Mouse (Mus musculus) layer of hippocampus, postnatal 36 days (tissue): ENCODE results near the gene Cdsn. TPM values are rescaled to one million over a fixed set of nuclear protein-coding genes. Genes with fewer than 3 reads are reported as not detected.

Experiments used
- DNase-seq, 2 experiments: peaks; one replicate each; pipeline ENCODE4 v3.0.0; 2022
- total RNA-seq, 2 experiments: library from RNA; stranded (reverse); gene quantifications; 2 replicates each; pipeline ENCODE4 v1.2.3; 2021

Cdsn gene
- total RNA-seq, 2 experiments from 2014 or later: 0.40 TPM; not detected in 1

GRCm38 (mm10) chr17:35571477-35571876, 19.5 kb downstream of the Cdsn start:
- DNase-seq: no peak

GRCm38 (mm10) chr17:35578211-35578610, 26.3 kb downstream of the Cdsn start:
- peak; percentile 40 to 57 for DNase-seq

- no peak for DNase-seq
These were observed 31.0 kb downstream of the Cdsn start for GRCm38 (mm10) chr17:35582900-35583299.

- peak; percentile 69 to 75 for DNase-seq
These were observed 32.5 kb downstream of the Cdsn start for GRCm38 (mm10) chr17:35584330-35584937.

GRCm38 (mm10) chr17:35587291-35587690, 35.4 kb downstream of the Cdsn start:
- no peak for DNase-seq

GRCm38 (mm10) chr17:35588387-35588786, 36.5 kb downstream of the Cdsn start:
- no peak for DNase-seq

- peak; percentile 68 for DNase-seq
These were observed 38.7 kb downstream of the Cdsn start for GRCm38 (mm10) chr17:35590410-35591218.

GRCm38 (mm10) chr17:35591219-35591578, 39.3 kb downstream of the Cdsn start:
- peak in 1 of 2 experiments; percentile 12 for DNase-seq

GRCm38 (mm10) chr17:35591731-35592130, 39.8 kb downstream of the Cdsn start:
- no peak for DNase-seq

GRCm38 (mm10) chr17:35592131-35592530, 40.2 kb downstream of the Cdsn start:
- no peak for DNase-seq

- DNase-seq: no peak
These were observed 41.9 kb downstream of the Cdsn start for GRCm38 (mm10) chr17:35593786-35594185.

GRCm38 (mm10) chr17:35594456-35594855, 42.5 kb downstream of the Cdsn start:
- no peak for DNase-seq

GRCm38 (mm10) chr17:35597399-35597798, 45.5 kb downstream of the Cdsn start:
- DNase-seq: no peak

GRCm38 (mm10) chr17:35601249-35601648, 49.3 kb downstream of the Cdsn start, which contains the start of gene Sfta2:
Gene Sfta2, plus strand, starts transcription at chr17:35601549.
- DNase-seq: no peak

GRCm38 (mm10) chr17:35601736-35602354, 49.9 kb downstream of the Cdsn start:
- no peak for DNase-seq

Other genes with a start within 250 kb of the Cdsn start
- under 1 TPM in 1 of 2 experiments, not detected in 1; 0.20 TPM for gene H2-Q1, start 231.7 kb upstream of the Cdsn start, total RNA-seq
- under 1 TPM in 1 of 2 experiments, not detected in 1; 0.37 TPM for gene H2-Q2, start 209.9 kb upstream of the Cdsn start, total RNA-seq
- 1 to 10 TPM; 1.3 to 2.5 TPM for gene H2-Q4, start 172.5 kb upstream of the Cdsn start, total RNA-seq
- gene H2-Q6, start 127.3 kb upstream of the Cdsn start, total RNA-seq: not detected
- gene H2-Q7, start 113.0 kb upstream of the Cdsn start, total RNA-seq: under 1 TPM; 0.65 to 0.88 TPM
- under 1 TPM in 1 of 2 experiments, not detected in 1; 0.15 TPM for gene H2-Q10, start 82.0 kb upstream of the Cdsn start, total RNA-seq
- gene Pou5f1, start 46.1 kb upstream of the Cdsn start, total RNA-seq: under 1 TPM in 1 of 2 experiments, not detected in 1; 0.32 TPM
- 1 to 10 TPM; 4.3 to 5.8 TPM for gene Tcf19, start 35.3 kb upstream of the Cdsn start, total RNA-seq
- 10 to 100 TPM in 1 of 2 experiments, 1 to 10 TPM in 1; 9.3 to 10.0 TPM for gene Cchcr1, start 35.0 kb upstream of the Cdsn start, total RNA-seq
- gene Psors1c2, start 18.9 kb upstream of the Cdsn start, total RNA-seq: under 1 TPM; 0.42 to 0.63 TPM
- gene 2300002M23Rik, start 15.3 kb downstream of the Cdsn start, total RNA-seq: not detected
- not detected for gene Sfta2, start 49.4 kb downstream of the Cdsn start, total RNA-seq
- gene Gm9573, start 74.5 kb downstream of the Cdsn start, total RNA-seq: not detected
- not detected for gene Mucl3, start 91.6 kb downstream of the Cdsn start, total RNA-seq
- gene Vars2, start 115.5 kb downstream of the Cdsn start, total RNA-seq: 10 to 100 TPM; 41.8 to 43.4 TPM
- 10 to 100 TPM; 31.1 to 32.1 TPM for gene Gtf2h4, start 121.6 kb downstream of the Cdsn start, total RNA-seq
- 10 to 100 TPM; 62.7 to 63.9 TPM for gene Ddr1, start 152.5 kb downstream of the Cdsn start, total RNA-seq